Mouse (Mus musculus): ENCODE data around the gene Edar. TPM values are rescaled to one million over a fixed set of nuclear protein-coding genes. Genes with fewer than 3 reads are reported as not detected.

Gene Edar
- polyA plus RNA-seq, 2 experiments, result not detected

DNA sequence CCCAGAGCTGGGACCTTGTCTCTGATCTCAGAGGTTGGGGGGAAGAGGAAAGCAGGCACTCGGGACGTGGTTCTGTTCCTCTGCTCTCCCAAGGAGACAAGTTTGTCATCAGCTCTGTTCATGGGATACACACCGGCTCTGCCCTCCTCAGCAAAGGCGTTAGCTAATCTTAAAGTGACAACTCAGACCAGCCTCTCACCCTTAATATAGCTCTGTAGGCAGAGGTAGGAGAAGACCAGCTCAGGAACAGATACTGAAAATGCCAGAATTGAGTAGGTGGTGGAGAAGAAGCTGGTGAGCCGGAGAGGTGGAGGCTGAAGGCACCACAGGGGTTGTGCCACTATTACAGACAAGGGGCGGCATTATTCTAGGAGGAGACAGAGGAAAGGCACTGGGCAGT is 3.8 kb upstream of the Edar start:
- H3K36me3 ChIP-seq (replicated peaks; ENCODE audit: control insufficient read depth, insufficient read depth, low read depth), result no peaks in the 10 kb centered on the region
- WGBS (ENCODE audit: insufficient replicate concordance), result 65% methylated on average over 6 of the region's 6 CpGs
- H3K4me1 ChIP-seq (replicated peaks; ENCODE audit: control insufficient read depth in 2 of 2, insufficient read depth in 2 of 2, low read length in 1 of 2), result no peaks in the 10 kb centered on the region
- H3K4me2 ChIP-seq (ENCODE audit: low read depth), result no peak overlapping the region
- no peak overlapping the region for H3K4me3 ChIP-seq (ENCODE audit: insufficient read depth in 1 of 2, low read depth in 2 of 2, low read length in 2 of 2)
- DNase-seq (ENCODE audit: low read depth in 3 of 3, low spot score in 3 of 3), result no peak
- H3K9me3 ChIP-seq (ENCODE audit: control insufficient read depth, low read length), result no peaks in the 10 kb centered on the region
- no peak for ATAC-seq (ENCODE audit: insufficient read depth)
- no peak overlapping the region for H3K27ac ChIP-seq
- no peak overlapping the region for H3K9ac ChIP-seq (replicated peaks)
- no peaks in the 10 kb centered on the region for H3K27me3 ChIP-seq (ENCODE audit: control insufficient read depth, insufficient read depth, low read length)
- no peak for TF ChIP-seq CTCF (IDR thresholded peaks at IDR 0.05; ENCODE audit: low read depth)
- TF ChIP-seq EP300 (IDR thresholded peaks at IDR 0.05; ENCODE audit: low read depth), result no peak

DNA sequence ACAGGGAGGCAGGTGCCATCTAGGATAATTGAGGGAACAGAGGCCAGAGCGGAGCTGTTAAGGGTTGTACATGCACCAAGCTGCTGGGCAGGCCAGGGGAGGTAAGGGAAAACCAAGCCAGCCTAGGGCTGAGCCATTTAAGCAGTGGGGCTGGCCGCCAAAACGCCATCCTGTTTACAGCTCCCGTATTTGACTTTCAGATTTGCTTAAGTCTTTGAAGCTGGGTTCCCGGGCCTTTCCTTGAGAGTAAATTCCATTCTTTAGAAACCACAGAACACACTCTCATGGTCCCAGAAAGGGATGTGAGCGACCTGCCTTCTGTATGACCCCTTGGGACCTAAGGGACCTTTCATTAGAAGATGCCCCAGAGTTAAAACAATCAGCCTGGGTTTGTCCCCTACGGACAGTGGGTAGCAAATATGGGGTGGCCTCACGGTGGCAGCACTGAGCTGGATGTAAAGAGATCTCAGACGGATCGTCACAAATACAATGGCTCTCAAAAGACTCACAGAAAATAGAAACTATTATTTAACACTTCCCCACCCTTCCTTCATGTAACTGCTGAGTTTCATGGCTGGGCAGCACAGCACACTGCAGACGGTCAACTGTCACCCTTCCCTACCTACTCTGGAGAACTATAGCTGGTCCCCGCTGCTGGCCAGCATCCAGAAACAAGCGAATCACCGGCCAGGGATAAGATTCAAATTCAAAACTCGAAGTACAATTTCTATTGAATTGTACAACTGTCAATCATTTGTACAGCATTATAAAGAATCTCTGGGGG is 2.0 kb downstream of the Edar start:
- Histone ChIP-seq H3K27me3 (ENCODE audit: control insufficient read depth, insufficient read depth, low read length) (no peaks in the 10 kb centered on the region), H3K27ac (no peak overlapping the region), H3K9me3 (ENCODE audit: control insufficient read depth, low read length) (no peaks in the 10 kb centered on the region), H3K9ac (replicated peaks) (no peak overlapping the region), H3K36me3 (replicated peaks; ENCODE audit: control insufficient read depth, insufficient read depth, low read depth) (no peaks in the 10 kb centered on the region), H3K4me1 (replicated peaks; ENCODE audit: control insufficient read depth in 2 of 2, insufficient read depth in 2 of 2, low read length in 1 of 2) (no peaks in the 10 kb centered on the region), H3K4me2 (ENCODE audit: low read depth) (no peak overlapping the region), H3K4me3 (ENCODE audit: insufficient read depth in 1 of 2, low read depth in 2 of 2, low read length in 2 of 2) (no peak overlapping the region)
- no peak for ATAC-seq (ENCODE audit: insufficient read depth)
- WGBS (ENCODE audit: insufficient replicate concordance), result 30% methylated on average over 15 of the region's 15 CpGs
- DNase-seq (ENCODE audit: low read depth in 3 of 3, low spot score in 3 of 3), result no peak
- TF ChIP-seq EP300 (IDR thresholded peaks at IDR 0.05; ENCODE audit: low read depth), result no peak
- TF ChIP-seq CTCF (IDR thresholded peaks at IDR 0.05; ENCODE audit: low read depth), result peak; percentile 61

DNA sequence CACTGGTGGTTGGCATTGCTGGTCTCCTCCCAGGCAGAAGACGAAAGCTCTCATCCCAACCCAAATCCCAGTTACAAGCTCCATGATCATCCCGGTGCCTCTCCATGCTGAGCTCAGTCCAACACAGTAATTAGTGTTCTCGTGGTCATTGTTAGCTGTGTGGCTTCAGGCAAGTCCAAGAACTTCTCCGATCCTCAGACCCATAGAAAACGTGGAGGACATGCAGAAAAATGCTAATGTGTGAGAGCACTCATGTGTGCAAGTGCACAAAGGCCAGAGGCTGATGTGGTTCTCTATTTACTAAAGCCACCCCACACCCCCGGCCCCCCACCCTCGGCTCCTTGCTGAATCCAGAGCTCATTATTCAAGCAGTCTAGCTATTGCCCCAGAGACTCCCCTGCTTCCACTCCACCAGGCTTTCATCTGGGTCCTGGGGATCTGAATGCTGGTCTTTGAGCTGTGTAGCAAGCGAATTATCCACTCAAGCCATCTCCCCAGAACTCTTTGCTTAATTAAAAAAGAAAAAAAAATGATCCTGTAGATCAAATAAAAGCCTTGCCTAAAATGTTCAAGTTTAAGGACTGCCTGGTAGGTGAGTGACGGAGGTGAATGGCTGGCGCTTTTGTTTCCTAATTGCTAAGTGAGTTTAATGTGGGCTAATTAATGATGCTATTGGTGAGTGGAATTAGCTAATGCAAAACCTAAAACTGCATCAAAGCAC is 2.7 kb downstream of the Edar start:
- Histone ChIP-seq H3K9ac (replicated peaks) (no peak overlapping the region), H3K4me3 (ENCODE audit: insufficient read depth in 1 of 2, low read depth in 2 of 2, low read length in 2 of 2) (no peak overlapping the region), H3K4me2 (ENCODE audit: low read depth) (no peak overlapping the region), H3K9me3 (ENCODE audit: control insufficient read depth, low read length) (no peaks in the 10 kb centered on the region), H3K36me3 (replicated peaks; ENCODE audit: control insufficient read depth, insufficient read depth, low read depth) (no peaks in the 10 kb centered on the region), H3K4me1 (replicated peaks; ENCODE audit: control insufficient read depth in 2 of 2, insufficient read depth in 2 of 2, low read length in 1 of 2) (no peaks in the 10 kb centered on the region), H3K27me3 (ENCODE audit: control insufficient read depth, insufficient read depth, low read length) (no peaks in the 10 kb centered on the region), H3K27ac (no peak overlapping the region)
- no peak for ATAC-seq (ENCODE audit: insufficient read depth)
- DNase-seq (ENCODE audit: low read depth in 3 of 3, low spot score in 3 of 3), result no peak
- no peak for TF ChIP-seq CTCF (IDR thresholded peaks at IDR 0.05; ENCODE audit: low read depth)
- TF ChIP-seq EP300 (IDR thresholded peaks at IDR 0.05; ENCODE audit: low read depth), result no peak
- 51% methylated on average over 10 of the region's 10 CpGs for whole genome bisulfite sequencing (ENCODE audit: insufficient replicate concordance)

GRCm38 (mm10) chr10:58663868-58664267 is 11.6 kb downstream of the Edar start:
- no peak overlapping the region for H3K9ac ChIP-seq (replicated peaks)
- no peak for DNase-seq (ENCODE audit: low read depth in 3 of 3, low spot score in 3 of 3)
- no peaks in the 10 kb centered on the region for H3K4me1 ChIP-seq (replicated peaks; ENCODE audit: control insufficient read depth in 2 of 2, insufficient read depth in 2 of 2, low read length in 1 of 2)
- WGBS (ENCODE audit: insufficient replicate concordance), result 68% methylated on average over 5 of the region's 5 CpGs
- no peak overlapping the region for H3K4me2 ChIP-seq (ENCODE audit: low read depth)
- H3K4me3 ChIP-seq (ENCODE audit: insufficient read depth in 1 of 2, low read depth in 2 of 2, low read length in 2 of 2), result no peak overlapping the region
- ATAC-seq (ENCODE audit: insufficient read depth), result no peak
- no peaks in the 10 kb centered on the region for H3K36me3 ChIP-seq (replicated peaks; ENCODE audit: control insufficient read depth, insufficient read depth, low read depth)
- H3K9me3 ChIP-seq (ENCODE audit: control insufficient read depth, low read length), result no peaks in the 10 kb centered on the region
- no peak overlapping the region for H3K27ac ChIP-seq
- no peaks in the 10 kb centered on the region for H3K27me3 ChIP-seq (ENCODE audit: control insufficient read depth, insufficient read depth, low read length)
- TF ChIP-seq CTCF (IDR thresholded peaks at IDR 0.05; ENCODE audit: low read depth) (no peak), EP300 (IDR thresholded peaks at IDR 0.05; ENCODE audit: low read depth) (no peak)

DNA sequence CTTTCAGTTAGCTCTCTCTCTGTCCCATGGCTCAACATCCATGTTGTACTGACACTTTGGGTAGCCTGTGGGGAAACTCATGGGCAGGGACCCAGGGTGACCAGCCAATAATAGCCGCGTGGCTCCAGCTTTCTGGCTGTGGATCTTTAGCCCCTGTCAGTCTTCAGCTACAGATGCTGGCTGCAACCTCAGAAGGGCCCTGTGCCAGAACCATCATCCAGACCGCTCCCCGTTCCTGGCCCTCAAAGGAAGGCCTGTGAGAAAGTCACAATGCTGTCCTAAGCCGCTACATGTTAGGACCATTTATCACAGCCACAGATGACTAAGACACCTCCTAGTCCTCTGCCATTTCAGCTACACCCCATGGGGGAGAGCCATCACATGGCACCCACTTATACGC is 12.0 kb downstream of the Edar start:
- no peaks in the 10 kb centered on the region for H3K4me1 ChIP-seq (replicated peaks; ENCODE audit: control insufficient read depth in 2 of 2, insufficient read depth in 2 of 2, low read length in 1 of 2)
- WGBS (ENCODE audit: insufficient replicate concordance), result 75% methylated on average over 6 of the region's 6 CpGs
- ATAC-seq (ENCODE audit: insufficient read depth) (no peak), DNase-seq (ENCODE audit: low read depth in 3 of 3, low spot score in 3 of 3) (no peak)
- H3K27me3 ChIP-seq (ENCODE audit: control insufficient read depth, insufficient read depth, low read length), result no peaks in the 10 kb centered on the region
- no peak overlapping the region for H3K27ac ChIP-seq
- no peaks in the 10 kb centered on the region for H3K9me3 ChIP-seq (ENCODE audit: control insufficient read depth, low read length)
- TF ChIP-seq CTCF (IDR thresholded peaks at IDR 0.05; ENCODE audit: low read depth), result no peak
- TF ChIP-seq EP300 (IDR thresholded peaks at IDR 0.05; ENCODE audit: low read depth), result no peak
- no peak overlapping the region for H3K4me3 ChIP-seq (ENCODE audit: insufficient read depth in 1 of 2, low read depth in 2 of 2, low read length in 2 of 2)
- H3K9ac ChIP-seq (replicated peaks), result no peak overlapping the region
- H3K36me3 ChIP-seq (replicated peaks; ENCODE audit: control insufficient read depth, insufficient read depth, low read depth), result no peaks in the 10 kb centered on the region
- H3K4me2 ChIP-seq (ENCODE audit: low read depth), result no peak overlapping the region

All from liver, embryonic 14.5 days (tissue).